Mouse (Mus musculus): ENCODE data around the gene Capza1. TPM values are rescaled to one million over a fixed set of nuclear protein-coding genes. Genes with fewer than 3 reads are reported as not detected.
A peak's percentile ranks its signal among the peaks of the same experiment; 100 is the strongest.

The Capza1 gene
- polyA plus RNA-seq, 1 experiment, result 215 TPM

- H3K36me3 ChIP-seq (ENCODE audit: control insufficient read depth, insufficient read depth, low read length, poor library complexity, severe bottlenecking), result peaks cover under 1% of the 10 kb centered on the region; the same call in 1 of the 2 replicates
- peak overlapping the region; percentile 61; the same call in 1 of the 2 replicates for H3K27ac ChIP-seq (ENCODE audit: insufficient read depth, low read length)
- H3K9ac ChIP-seq (ENCODE audit: low read depth, poor library complexity, severe bottlenecking), result no peak overlapping the region
Observed at GRCm38 (mm10) chr3:104856106-104856505, 8.2 kb downstream of the Capza1 start.

GRCm38 (mm10) chr3:104854866-104855265 is 9.4 kb downstream of the Capza1 start:
- H3K36me3 ChIP-seq (ENCODE audit: control insufficient read depth, insufficient read depth, low read length, poor library complexity, severe bottlenecking), result peaks cover 2% of the 10 kb centered on the region; the same call in 1 of the 2 replicates
- H3K27ac ChIP-seq (ENCODE audit: insufficient read depth, low read length), result peak overlapping the region; percentile 32; the same call in 1 of the 2 replicates
- H3K4me1 ChIP-seq (ENCODE audit: control insufficient read depth, insufficient read depth, low read length), result peaks cover 5% of the 10 kb centered on the region
- H3K27me3 ChIP-seq (ENCODE audit: control insufficient read depth, insufficient read depth, low read length, poor library complexity, severe bottlenecking), result no peaks in the 10 kb centered on the region
- TF ChIP-seq POLR2A (IDR thresholded peaks at IDR 0.05; ENCODE audit: insufficient read depth, low read length), result no peak
- TF ChIP-seq EP300 (IDR thresholded peaks at IDR 0.05; ENCODE audit: insufficient read depth, low read depth, low read length), result no peak
- no peak for TF ChIP-seq CTCF (IDR thresholded peaks at IDR 0.05; ENCODE audit: low read depth, low read length)
- H3K4me3 ChIP-seq (ENCODE audit: low read depth, low read length), result no peak overlapping the region
- H3K9me3 ChIP-seq (replicated peaks; ENCODE audit: control insufficient read depth, insufficient read depth, low read length, poor library complexity, severe bottlenecking), result no peaks in the 10 kb centered on the region
- no peak overlapping the region for H3K9ac ChIP-seq (ENCODE audit: low read depth, poor library complexity, severe bottlenecking)

More at GRCm38 (mm10) chr3:104856106-104856505, 8.2 kb downstream of the Capza1 start:
- Histone ChIP-seq H3K4me3 (ENCODE audit: low read depth, low read length) (no peak overlapping the region), H3K4me1 (ENCODE audit: control insufficient read depth, insufficient read depth, low read length) (peaks cover 5% of the 10 kb centered on the region), H3K27me3 (ENCODE audit: control insufficient read depth, insufficient read depth, low read length, poor library complexity, severe bottlenecking) (no peaks in the 10 kb centered on the region), H3K9me3 (replicated peaks; ENCODE audit: control insufficient read depth, insufficient read depth, low read length, poor library complexity, severe bottlenecking) (no peaks in the 10 kb centered on the region)
- no peak for TF ChIP-seq POLR2A (IDR thresholded peaks at IDR 0.05; ENCODE audit: insufficient read depth, low read length)
- TF ChIP-seq CTCF (IDR thresholded peaks at IDR 0.05; ENCODE audit: low read depth, low read length), result no peak
- no peak for TF ChIP-seq EP300 (IDR thresholded peaks at IDR 0.05; ENCODE audit: insufficient read depth, low read depth, low read length)

GRCm38 (mm10) chr3:104854465-104854864 is 9.8 kb downstream of the Capza1 start:
- peaks cover 2% of the 10 kb centered on the region; the same call in 1 of the 2 replicates for H3K36me3 ChIP-seq (ENCODE audit: control insufficient read depth, insufficient read depth, low read length, poor library complexity, severe bottlenecking)
- TF ChIP-seq POLR2A (IDR thresholded peaks at IDR 0.05; ENCODE audit: insufficient read depth, low read length) (no peak), CTCF (IDR thresholded peaks at IDR 0.05; ENCODE audit: low read depth, low read length) (no peak), EP300 (IDR thresholded peaks at IDR 0.05; ENCODE audit: insufficient read depth, low read depth, low read length) (no peak)

GRCm38 (mm10) chr3:104846601-104847000 is 17.7 kb downstream of the Capza1 start:
- Histone ChIP-seq H3K36me3 (ENCODE audit: control insufficient read depth, insufficient read depth, low read length, poor library complexity, severe bottlenecking) (peaks cover 20% of the 10 kb centered on the region), H3K4me1 (ENCODE audit: control insufficient read depth, insufficient read depth, low read length) (no peaks in the 10 kb centered on the region), H3K27me3 (ENCODE audit: control insufficient read depth, insufficient read depth, low read length, poor library complexity, severe bottlenecking) (no peaks in the 10 kb centered on the region), H3K27ac (ENCODE audit: insufficient read depth, low read length) (no peak overlapping the region), H3K4me3 (ENCODE audit: low read depth, low read length) (no peak overlapping the region), H3K9me3 (replicated peaks; ENCODE audit: control insufficient read depth, insufficient read depth, low read length, poor library complexity, severe bottlenecking) (no peaks in the 10 kb centered on the region), H3K9ac (ENCODE audit: low read depth, poor library complexity, severe bottlenecking) (no peak overlapping the region)
- no peak for TF ChIP-seq POLR2A (IDR thresholded peaks at IDR 0.05; ENCODE audit: insufficient read depth, low read length)
- no peak for TF ChIP-seq EP300 (IDR thresholded peaks at IDR 0.05; ENCODE audit: insufficient read depth, low read depth, low read length)
- no peak for TF ChIP-seq CTCF (IDR thresholded peaks at IDR 0.05; ENCODE audit: low read depth, low read length)

More at GRCm38 (mm10) chr3:104854465-104854864, 9.8 kb downstream of the Capza1 start:
- no peak overlapping the region for H3K9ac ChIP-seq (ENCODE audit: low read depth, poor library complexity, severe bottlenecking)
- H3K27me3 ChIP-seq (ENCODE audit: control insufficient read depth, insufficient read depth, low read length, poor library complexity, severe bottlenecking), result no peaks in the 10 kb centered on the region
- peaks cover 5% of the 10 kb centered on the region for H3K4me1 ChIP-seq (ENCODE audit: control insufficient read depth, insufficient read depth, low read length)
- H3K27ac ChIP-seq (ENCODE audit: insufficient read depth, low read length), result no peak overlapping the region
- H3K4me3 ChIP-seq (ENCODE audit: low read depth, low read length), result no peak overlapping the region
- no peaks in the 10 kb centered on the region for H3K9me3 ChIP-seq (replicated peaks; ENCODE audit: control insufficient read depth, insufficient read depth, low read length, poor library complexity, severe bottlenecking)

- Histone ChIP-seq H3K4me1 (ENCODE audit: control insufficient read depth, insufficient read depth, low read length) (no peaks in the 10 kb centered on the region), H3K27ac (ENCODE audit: insufficient read depth, low read length) (no peak overlapping the region), H3K4me3 (ENCODE audit: low read depth, low read length) (no peak overlapping the region), H3K36me3 (ENCODE audit: control insufficient read depth, insufficient read depth, low read length, poor library complexity, severe bottlenecking) (peaks cover 35% of the 10 kb centered on the region), H3K9ac (ENCODE audit: low read depth, poor library complexity, severe bottlenecking) (no peak overlapping the region), H3K27me3 (ENCODE audit: control insufficient read depth, insufficient read depth, low read length, poor library complexity, severe bottlenecking) (no peaks in the 10 kb centered on the region), H3K9me3 (replicated peaks; ENCODE audit: control insufficient read depth, insufficient read depth, low read length, poor library complexity, severe bottlenecking) (no peaks in the 10 kb centered on the region)
- TF ChIP-seq CTCF (IDR thresholded peaks at IDR 0.05; ENCODE audit: low read depth, low read length) (no peak), EP300 (IDR thresholded peaks at IDR 0.05; ENCODE audit: insufficient read depth, low read depth, low read length) (no peak), POLR2A (IDR thresholded peaks at IDR 0.05; ENCODE audit: insufficient read depth, low read length) (no peak)
Observed at GRCm38 (mm10) chr3:104841049-104841448, 23.3 kb downstream of the Capza1 start.

- Histone ChIP-seq H3K27me3 (ENCODE audit: control insufficient read depth, insufficient read depth, low read length, poor library complexity, severe bottlenecking) (no peaks in the 10 kb centered on the region), H3K9me3 (replicated peaks; ENCODE audit: control insufficient read depth, insufficient read depth, low read length, poor library complexity, severe bottlenecking) (no peaks in the 10 kb centered on the region), H3K36me3 (ENCODE audit: control insufficient read depth, insufficient read depth, low read length, poor library complexity, severe bottlenecking) (peaks cover 40% of the 10 kb centered on the region)
Observed at GRCm38 (mm10) chr3:104835797-104836196, 28.5 kb downstream of the Capza1 start.

More at GRCm38 (mm10) chr3:104835797-104836196, 28.5 kb downstream of the Capza1 start:
- no peaks in the 10 kb centered on the region for H3K4me1 ChIP-seq (ENCODE audit: control insufficient read depth, insufficient read depth, low read length)
- H3K9ac ChIP-seq (ENCODE audit: low read depth, poor library complexity, severe bottlenecking), result no peak overlapping the region
- no peak for TF ChIP-seq CTCF (IDR thresholded peaks at IDR 0.05; ENCODE audit: low read depth, low read length)
- TF ChIP-seq POLR2A (IDR thresholded peaks at IDR 0.05; ENCODE audit: insufficient read depth, low read length), result no peak
- TF ChIP-seq EP300 (IDR thresholded peaks at IDR 0.05; ENCODE audit: insufficient read depth, low read depth, low read length), result no peak
- H3K4me3 ChIP-seq (ENCODE audit: low read depth, low read length), result no peak overlapping the region
- no peak overlapping the region for H3K27ac ChIP-seq (ENCODE audit: insufficient read depth, low read length)

Data from ES-Bruce4 (cell line).